Mouse (Mus musculus) thymus, adult 2 months (tissue): ENCODE results near the gene Akt1.

Experiments
- CTCF ChIP-seq: fragments of 200-500 bp; IDR thresholded peaks from 2 replicates; pipeline ENCODE4 v1.5.1; 2012; ENCODE audit warnings: mild to moderate bottlenecking, control low read depth, low read length, moderate library complexity, borderline replicate concordance; ENCODE audit not compliant: control insufficient read depth, poor library complexity, insufficient read depth; ENCODE audit errors: extremely low read depth
- POLR2A ChIP-seq: fragments of 200-500 bp; IDR thresholded peaks from 2 replicates; pipeline ENCODE4 v1.6.1; 2012; ENCODE audit warnings: mild to moderate bottlenecking, low read length, control low read depth, moderate library complexity; ENCODE audit not compliant: control insufficient read depth, poor library complexity, insufficient read depth; ENCODE audit errors: extremely low read depth

GRCm38 (mm10) chr12:112633686-112634085 is 41.0 kb downstream of the Akt1 start:
- no peak for TF ChIP-seq CTCF
- TF ChIP-seq POLR2A, result no peak
